Mouse (Mus musculus) left cerebral cortex, postnatal 10 days (tissue): Measurements from ENCODE around the gene Gabpb1. TPM values are rescaled to one million over a fixed set of nuclear protein-coding genes. Genes with fewer than 3 reads are reported as not detected.
"Not testable (repeated sequence)": the region's sequence is repeated elsewhere in the genome, so short reads cannot be mapped to it uniquely, and the experiment has no call there.

Experiments
- DNase-seq, 2 experiments: peaks; one replicate each; pipeline ENCODE4 v3.0.0; 2021 to 2022; ENCODE audit warnings: low spot score in 2 of 2, mixed read lengths in 1 of 2; ENCODE audit errors: extremely low spot score in 1 of 2
- intact Hi-C: fragments of 180-260 bp; cut with DNase I; formaldehyde crosslinking; loops from one replicate; pipeline ENCODE4 v1.15.1; 2025
- total RNA-seq, 2 experiments: library from RNA; stranded (reverse); gene quantifications; 2 replicates each; pipeline ENCODE4 v1.2.3; 2021

Gabpb1 gene
- total RNA-seq, 2 experiments from 2014 or later, result 21.2 to 22.5 TPM

- no peak for DNase-seq
- intact Hi-C loops, result no loop called here
Observed at GRCm38 (mm10) chr2:126647762-126648161, 28.4 kb downstream of the Gabpb1 start.

GRCm38 (mm10) chr2:126646461-126646860 is 29.7 kb downstream of the Gabpb1 start:
- intact Hi-C loops, result no loop called here
- DNase-seq, result no peak

GRCm38 (mm10) chr2:126644768-126645167 is 31.4 kb downstream of the Gabpb1 start:
- DNase-seq, result no peak
- intact Hi-C loops, result no loop called here

GRCm38 (mm10) chr2:126640298-126640697 is 35.8 kb downstream of the Gabpb1 start:
- DNase-seq, result no peak
- intact Hi-C loops, result no loop called here

GRCm38 (mm10) chr2:126635939-126636823 is 40.0 kb downstream of the Gabpb1 start:
- intact Hi-C loops, result no loop called here
- peak in 1 of 2 experiments; percentile 40 for DNase-seq

GRCm38 (mm10) chr2:126633165-126633564 is 43.0 kb downstream of the Gabpb1 start:
- intact Hi-C loops, result no loop called here
- no peak for DNase-seq

- no peak for DNase-seq
- intact Hi-C loops, result no loop called here
Observed at GRCm38 (mm10) chr2:126628455-126628995, 47.6 kb downstream of the Gabpb1 start.

- no peak for DNase-seq
- intact Hi-C loops, result no loop called here
Observed at GRCm38 (mm10) chr2:126623138-126623537, 53.0 kb downstream of the Gabpb1 start.

GRCm38 (mm10) chr2:126622455-126622854 is 53.7 kb downstream of the Gabpb1 start:
- intact Hi-C loops, result no loop called here
- no peak for DNase-seq

- intact Hi-C loops, result no loop called here
- no peak for DNase-seq
Observed at GRCm38 (mm10) chr2:126619249-126619704, 56.9 kb downstream of the Gabpb1 start, which contains the start of gene Hdc. TSS of gene Hdc (minus strand) at chr2:126619299.

GRCm38 (mm10) chr2:126618470-126619179 is 57.5 kb downstream of the Gabpb1 start:
- intact Hi-C loops, result no loop called here
- DNase-seq, result no peak

GRCm38 (mm10) chr2:126615355-126615754 is 60.8 kb downstream of the Gabpb1 start:
- DNase-seq, result no peak
- intact Hi-C loops, result no loop called here

GRCm38 (mm10) chr2:126609600-126609999 is 66.5 kb downstream of the Gabpb1 start:
- DNase-seq, intact Hi-C loops: not testable (repeated sequence)

GRCm38 (mm10) chr2:126607553-126608203 is 68.5 kb downstream of the Gabpb1 start:
- DNase-seq, result no peak
- intact Hi-C loops, result no loop called here

- no peak for DNase-seq
- intact Hi-C loops, result no loop called here
Observed at GRCm38 (mm10) chr2:126606688-126607062, 69.5 kb downstream of the Gabpb1 start.

GRCm38 (mm10) chr2:126606061-126606687 is 70.0 kb downstream of the Gabpb1 start:
- DNase-seq, result no peak

GRCm38 (mm10) chr2:126601918-126602600 is 74.1 kb downstream of the Gabpb1 start:
- DNase-seq, result no peak
- intact Hi-C loops, result no loop called here

More at GRCm38 (mm10) chr2:126606061-126606687, 70.0 kb downstream of the Gabpb1 start:
- intact Hi-C loops, result no loop called here

GRCm38 (mm10) chr2:126600533-126600932 is 75.6 kb downstream of the Gabpb1 start:
- no peak for DNase-seq
- intact Hi-C loops, result no loop called here
